Mouse (Mus musculus) forebrain, embryonic 11.5 days (tissue): ENCODE results near the gene Ptchd4. TPM values are rescaled to one million over a fixed set of nuclear protein-coding genes. Genes with fewer than 3 reads are reported as not detected.

Experiments
- ATAC-seq: fragments of 200-750 bp; cut with Nextera tagmentation; replicated peaks from 2 replicates; pipeline ENCODE4 v1.8.0; 2017; ENCODE audit warnings: moderate TSS enrichment; ENCODE audit not compliant: low FRiP score
- DNase-seq: peaks from one replicate; pipeline ENCODE4 v3.0.0-alpha.2; 2017; ENCODE audit warnings: low spot score
- H3K27ac ChIP-seq: fragments of 300-500 bp; sonication (generic); 2 replicates; pipeline ENCODE4 v1.5.1; 2014; ENCODE audit warnings: low read depth, low read length
- H3K27me3 ChIP-seq: fragments of 300-500 bp; sonication (generic); 2 replicates; pipeline ENCODE4 v1.6.1; 2014; ENCODE audit warnings: mild to moderate bottlenecking, low read length, mixed read lengths; ENCODE audit not compliant: control insufficient read depth, insufficient read depth
- H3K36me3 ChIP-seq: fragments of 300-500 bp; sonication (generic); 2 replicates; pipeline ENCODE4 v1.6.1; 2014; ENCODE audit warnings: mild to moderate bottlenecking, low read length, moderate library complexity, mixed read lengths; ENCODE audit not compliant: control insufficient read depth, insufficient read depth
- H3K4me1 ChIP-seq: fragments of 300-500 bp; sonication (generic); replicated peaks from 2 replicates; pipeline ENCODE4 v1.6.1; 2014; ENCODE audit warnings: low read length, mixed read lengths; ENCODE audit not compliant: control insufficient read depth, insufficient read depth
- H3K4me2 ChIP-seq: fragments of 300-500 bp; sonication (generic); 2 replicates; pipeline ENCODE4 v1.6.1; 2014; ENCODE audit warnings: low read depth, mild to moderate bottlenecking, low read length, moderate library complexity, mixed read lengths; ENCODE audit not compliant: severe bottlenecking
- H3K4me3 ChIP-seq: fragments of 300-500 bp; sonication (generic); 2 replicates; pipeline ENCODE4 v1.5.1; 2014; ENCODE audit warnings: low read depth, low read length
- H3K9ac ChIP-seq: fragments of 300-500 bp; sonication (generic); 2 replicates; pipeline ENCODE4 v1.6.1; 2014; ENCODE audit warnings: low read length
- H3K9me3 ChIP-seq: fragments of 300-500 bp; sonication (generic); 2 replicates; pipeline ENCODE4 v1.6.1; 2016; ENCODE audit warnings: low read length, mixed read lengths; ENCODE audit not compliant: control insufficient read depth
- WGBS: fragments of 180-500 bp; shearing (Covaris S2); extraction: QIAGEN DNeasy Blood & Tissue Kit; methylation state at CpG from one replicate; pipeline ENCODE4 v1.1.7; 2014; 5-methylcytosine and 5-hydroxymethylcytosine counted together
- polyA plus RNA-seq: library from polyadenylated mRNA; unstranded; fragments of >200 nt; fragmentation: Nextera tagmentation; extraction: Ambion mirVana; gene quantifications from 2 replicates; pipeline ENCODE4 v1.2.1, GENCODE M21; 2014

Gene Ptchd4
- polyA plus RNA-seq, 1 experiment from 2014 or later = 5.2 TPM

DNA sequence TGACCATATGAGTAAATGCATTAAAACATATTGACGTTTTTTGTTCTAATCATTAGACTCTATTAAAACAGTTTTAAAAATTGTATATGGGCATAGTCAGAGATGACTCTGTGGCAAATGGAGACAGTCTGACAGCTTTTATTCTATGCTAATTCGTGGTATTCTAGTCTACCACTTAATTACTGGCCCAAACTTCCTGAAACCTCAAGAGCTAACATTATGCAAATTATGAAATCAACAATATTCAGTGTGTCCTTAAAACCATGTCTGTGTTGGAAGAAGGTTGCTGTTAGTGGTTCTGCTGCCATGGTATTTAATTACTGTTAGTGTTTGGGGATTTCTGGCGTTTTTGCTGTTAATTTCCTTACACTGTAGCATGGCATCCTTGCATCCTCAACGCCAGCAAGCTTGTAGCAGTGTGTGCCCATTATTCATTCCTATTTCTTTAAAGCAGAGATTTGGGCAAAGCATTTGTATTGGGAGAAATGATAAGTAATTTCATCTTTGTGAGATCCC is 12.6 kb upstream of the Ptchd4 start:
- H3K4me1 ChIP-seq = no peaks in the 10 kb centered on the region

DNA sequence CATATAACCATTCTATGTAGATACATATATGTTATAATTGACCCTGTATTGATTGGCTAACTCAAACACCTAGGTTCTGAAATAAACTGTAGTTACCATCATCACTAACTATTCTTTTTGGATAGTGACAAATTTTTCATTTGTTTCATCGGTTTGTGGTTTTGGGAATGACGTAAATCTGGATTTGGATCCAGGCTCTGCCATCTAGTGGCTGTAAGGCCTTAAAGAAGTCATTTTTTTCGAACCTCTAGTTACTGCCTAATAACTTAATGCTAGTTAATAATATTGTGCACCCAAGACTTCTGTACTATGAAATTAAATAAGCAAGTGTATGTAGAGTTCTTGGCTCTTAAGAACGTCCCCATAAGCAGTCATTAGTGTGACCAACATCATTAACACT is 11.5 kb upstream of the Ptchd4 start:
- no peak overlapping the region for H3K27ac ChIP-seq
- DNase-seq = no peak
- no peaks in the 10 kb centered on the region for H3K27me3 ChIP-seq
- H3K9me3 ChIP-seq = no peaks in the 10 kb centered on the region
- no peak overlapping the region for H3K4me2 ChIP-seq
- no peak for ATAC-seq
- 68% methylated on average over 4 of the region's 4 CpGs for WGBS
- H3K9ac ChIP-seq = no peak overlapping the region
- H3K36me3 ChIP-seq = no peaks in the 10 kb centered on the region
- no peaks in the 10 kb centered on the region for H3K4me1 ChIP-seq
- no peak overlapping the region for H3K4me3 ChIP-seq

More for the DNA sequence above, 12.6 kb upstream of the Ptchd4 start:
- no peaks in the 10 kb centered on the region for H3K27me3 ChIP-seq
- ATAC-seq (no peak), DNase-seq (no peak)
- no peak overlapping the region for H3K27ac ChIP-seq
- H3K9ac ChIP-seq = no peak overlapping the region
- no peaks in the 10 kb centered on the region for H3K36me3 ChIP-seq
- WGBS = 73% methylated on average over 4 of the region's 4 CpGs
- H3K4me2 ChIP-seq = no peak overlapping the region
- H3K9me3 ChIP-seq = no peaks in the 10 kb centered on the region
- H3K4me3 ChIP-seq = no peak overlapping the region

DNA sequence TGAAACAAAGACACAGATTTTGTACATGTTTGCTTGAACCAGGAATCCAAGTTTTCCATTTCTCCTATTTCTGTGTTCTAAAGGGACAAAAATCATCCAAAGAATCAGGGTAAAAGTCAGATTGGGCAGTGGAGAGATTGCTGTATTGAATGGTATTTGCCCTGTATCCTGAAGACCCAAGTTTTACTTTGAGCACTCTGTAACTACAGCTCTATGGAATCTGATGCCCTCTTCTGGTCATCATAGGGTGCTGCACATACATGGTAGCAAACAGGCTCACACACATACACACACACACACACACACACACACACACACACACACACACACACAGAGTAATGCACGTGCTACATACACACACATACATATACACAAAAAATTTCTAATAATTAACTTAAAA is 8.7 kb upstream of the Ptchd4 start:
- Histone ChIP-seq H3K9ac (no peak overlapping the region), H3K36me3 (no peaks in the 10 kb centered on the region), H3K27ac (no peak overlapping the region), H3K4me3 (no peak overlapping the region), H3K4me1 (no peaks in the 10 kb centered on the region), H3K4me2 (no peak overlapping the region), H3K9me3 (no peaks in the 10 kb centered on the region), H3K27me3 (no peaks in the 10 kb centered on the region)
- ATAC-seq = no peak
- no peak for DNase-seq
- 85% methylated on average over 1 of the region's 1 CpGs for WGBS

DNA sequence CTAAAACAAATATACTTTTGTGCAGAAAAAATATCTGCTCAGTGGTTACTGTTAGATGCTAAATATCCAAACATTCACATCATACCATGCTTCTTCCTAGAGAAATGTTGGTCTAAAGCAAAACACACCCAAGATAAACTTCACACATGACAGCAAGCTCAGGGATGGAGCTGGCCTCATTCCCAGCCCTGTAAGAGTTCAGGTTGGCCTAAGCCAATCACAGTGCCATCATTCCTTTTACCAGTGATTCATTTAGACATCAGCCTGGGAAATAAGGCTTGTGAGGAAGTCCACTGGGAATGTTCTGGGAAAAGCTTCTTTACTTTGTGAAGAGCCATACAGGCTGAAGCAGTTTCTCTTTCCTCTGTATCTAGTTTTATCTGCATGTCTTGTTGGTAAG is 5.6 kb upstream of the Ptchd4 start:
- no peak overlapping the region for H3K4me3 ChIP-seq
- DNase-seq = no peak
- no peaks in the 10 kb centered on the region for H3K4me1 ChIP-seq
- H3K27me3 ChIP-seq = no peaks in the 10 kb centered on the region
- no peak overlapping the region for H3K27ac ChIP-seq
- no peaks in the 10 kb centered on the region for H3K36me3 ChIP-seq
- no peak overlapping the region for H3K9ac ChIP-seq
- no peaks in the 10 kb centered on the region for H3K9me3 ChIP-seq
- no peak for ATAC-seq
- no peak overlapping the region for H3K4me2 ChIP-seq

DNA sequence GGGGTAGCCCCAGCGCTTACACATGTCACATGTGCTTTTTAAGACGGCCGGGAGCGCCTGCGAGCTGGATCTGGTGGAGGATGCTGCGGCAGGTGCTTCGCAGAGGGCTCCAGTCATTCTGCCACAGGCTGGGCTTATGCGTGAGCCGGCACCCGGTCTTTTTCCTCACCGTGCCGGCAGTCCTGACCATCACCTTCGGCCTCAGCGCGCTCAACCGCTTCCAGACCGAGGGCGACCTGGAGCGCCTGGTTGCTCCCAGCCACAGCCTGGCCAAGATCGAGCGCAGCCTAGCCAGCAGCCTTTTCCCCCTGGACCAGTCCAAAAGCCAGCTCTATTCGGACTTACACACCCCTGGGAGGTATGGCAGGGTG is 850 bp downstream of the Ptchd4 start:
- peak overlapping the region; percentile 68 for H3K9ac ChIP-seq
- H3K36me3 ChIP-seq = no peaks in the 10 kb centered on the region
- no peak for DNase-seq
- peak overlapping the region; percentile 88 for H3K4me2 ChIP-seq
- ATAC-seq = peak; percentile 83
- WGBS = 1% methylated on average over 22 of the region's 22 CpGs
- no peak overlapping the region for H3K27ac ChIP-seq
- peak overlapping the region; percentile 60 for H3K4me3 ChIP-seq
- H3K27me3 ChIP-seq = 0 out of 2 replicates have a peak, but pooled peaks cover 2% of the 10 kb centered on the region
- H3K9me3 ChIP-seq = no peaks in the 10 kb centered on the region
- peaks cover 2% of the 10 kb centered on the region; the same call in 1 of the 2 replicates for H3K4me1 ChIP-seq

DNA sequence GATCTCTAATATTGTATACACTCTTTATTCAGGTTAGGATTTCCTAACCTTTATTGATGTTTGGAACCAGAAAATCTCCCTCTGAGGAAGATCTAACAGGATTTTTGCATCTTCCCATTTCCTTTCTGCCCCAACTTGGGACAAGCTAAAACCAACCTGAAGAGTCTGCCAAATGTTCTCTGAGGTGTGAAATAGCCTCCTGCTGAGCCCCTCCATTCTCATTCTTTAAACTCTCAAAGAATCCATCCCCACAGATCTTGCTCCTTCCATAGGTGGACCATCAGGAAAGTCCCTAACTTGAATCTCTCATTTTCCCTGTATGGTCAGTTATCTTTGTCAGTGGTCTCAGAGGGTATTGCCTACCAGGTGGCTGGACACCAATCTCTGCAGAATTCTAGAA is 20.0 kb downstream of the Ptchd4 start:
- Histone ChIP-seq H3K9me3 (no peaks in the 10 kb centered on the region), H3K4me3 (no peak overlapping the region), H3K4me2 (no peak overlapping the region), H3K36me3 (no peaks in the 10 kb centered on the region), H3K27me3 (no peaks in the 10 kb centered on the region), H3K9ac (no peak overlapping the region), H3K4me1 (no peaks in the 10 kb centered on the region), H3K27ac (no peak overlapping the region)
- no peak for DNase-seq
- no peak for ATAC-seq

DNA sequence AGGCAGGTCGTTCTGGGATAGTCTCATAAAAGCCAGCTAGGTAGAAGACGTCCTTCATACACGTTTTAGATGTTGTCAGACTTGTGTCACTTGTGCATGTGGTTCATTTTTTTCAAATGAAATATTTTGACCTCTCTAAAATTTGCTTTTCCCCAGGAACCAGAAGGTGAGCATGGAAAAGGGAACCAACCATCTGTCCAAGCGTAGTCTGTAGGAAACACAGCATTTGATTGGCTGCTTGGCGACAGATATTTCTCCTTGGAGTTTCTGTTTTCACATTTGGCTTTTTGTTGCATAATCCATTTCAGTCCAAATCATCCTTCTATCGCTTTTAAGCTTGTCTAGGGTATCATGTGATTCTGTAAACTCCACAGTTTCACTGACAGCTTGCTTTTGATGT is 20.8 kb downstream of the Ptchd4 start:
- DNase-seq (no peak), ATAC-seq (no peak)
- Histone ChIP-seq H3K4me1 (no peaks in the 10 kb centered on the region), H3K9ac (no peak overlapping the region), H3K27me3 (no peaks in the 10 kb centered on the region), H3K4me3 (no peak overlapping the region), H3K36me3 (no peaks in the 10 kb centered on the region), H3K27ac (no peak overlapping the region), H3K9me3 (no peaks in the 10 kb centered on the region), H3K4me2 (no peak overlapping the region)
- whole genome bisulfite sequencing = 87% methylated on average over 6 of the region's 6 CpGs

DNA sequence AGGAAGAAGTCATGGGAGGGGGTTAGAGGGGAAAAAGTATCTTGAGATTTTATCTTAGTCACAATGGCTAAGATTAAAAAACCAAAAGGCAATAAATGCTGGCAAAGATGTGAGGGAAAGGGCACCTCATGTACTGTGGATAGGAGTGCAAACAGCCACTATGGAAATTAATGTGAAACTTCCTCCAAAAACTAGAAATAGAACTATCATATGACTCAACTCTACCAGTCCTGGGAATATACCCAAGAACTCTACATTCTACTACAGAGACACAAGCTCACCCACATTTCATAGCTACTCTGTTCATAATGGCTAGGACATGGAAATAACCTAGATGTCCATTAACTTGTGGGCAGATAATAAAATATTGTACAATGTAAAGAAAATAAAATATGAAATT is 30.3 kb downstream of the Ptchd4 start:
- no peak for ATAC-seq
- Histone ChIP-seq H3K4me2 (no peak overlapping the region), H3K27me3 (no peaks in the 10 kb centered on the region), H3K4me3 (no peak overlapping the region), H3K9ac (no peak overlapping the region), H3K4me1 (no peaks in the 10 kb centered on the region), H3K9me3 (no peaks in the 10 kb centered on the region), H3K36me3 (no peaks in the 10 kb centered on the region), H3K27ac (no peak overlapping the region)
- DNase-seq = no peak

DNA sequence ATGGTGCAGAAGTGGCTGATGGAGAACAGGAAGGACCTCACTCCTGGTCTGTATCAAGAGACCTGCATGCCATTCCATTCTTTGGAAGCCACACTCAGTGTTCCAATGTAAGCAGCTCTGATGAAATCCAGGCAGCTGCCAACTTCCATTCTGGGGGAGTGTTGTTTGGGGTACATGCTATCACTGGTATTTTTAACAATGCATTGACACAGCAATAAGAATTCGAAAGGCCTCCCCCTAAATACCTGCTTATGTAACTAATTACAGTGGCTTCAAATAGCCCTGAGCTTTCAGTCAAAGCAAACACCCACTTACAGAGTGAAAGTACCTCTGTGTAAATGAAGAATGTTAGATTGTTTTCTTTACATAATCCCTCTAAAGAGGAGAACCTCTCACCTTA is 42.7 kb downstream of the Ptchd4 start:
- DNase-seq = no peak
- Histone ChIP-seq H3K27ac (no peak overlapping the region), H3K36me3 (no peaks in the 10 kb centered on the region), H3K4me3 (no peak overlapping the region), H3K27me3 (no peaks in the 10 kb centered on the region), H3K4me1 (no peaks in the 10 kb centered on the region), H3K4me2 (no peak overlapping the region), H3K9me3 (no peaks in the 10 kb centered on the region), H3K9ac (no peak overlapping the region)
- no peak for ATAC-seq
- WGBS = 79% methylated on average over 1 of the region's 1 CpGs
